Mouse (Mus musculus) erythroblast, embryonic 14.5 days (primary cell): ENCODE results near the gene Dcaf1. TPM values are rescaled to one million over a fixed set of nuclear protein-coding genes. Genes with fewer than 3 reads are reported as not detected.

ENCODE experiments used
- H3K27me3 ChIP-seq: 2 replicates; pipeline ENCODE4 v1.6.1; 2012; ENCODE audit warnings: inconsistent platforms; ENCODE audit not compliant: control insufficient read depth
- H3K36me3 ChIP-seq: 2 replicates; pipeline ENCODE4 v1.6.1; 2012; ENCODE audit warnings: mild to moderate bottlenecking, inconsistent platforms; ENCODE audit not compliant: control insufficient read depth
- H3K4me1 ChIP-seq: 2 replicates; pipeline ENCODE4 v1.6.1; 2012; ENCODE audit warnings: inconsistent platforms; ENCODE audit not compliant: control insufficient read depth
- H3K4me3 ChIP-seq: replicated peaks from 2 replicates; pipeline ENCODE3; 2012; ENCODE audit warnings: moderate library complexity, mild to moderate bottlenecking, inconsistent platforms
- H3K9me3 ChIP-seq: 2 replicates; pipeline ENCODE4 v1.6.1; 2012; ENCODE audit warnings: low read length, inconsistent platforms, mixed read lengths; ENCODE audit not compliant: control insufficient read depth
- GATA1 ChIP-seq: IDR thresholded peaks from 2 replicates; pipeline ENCODE4 v1.6.1; 2012; ENCODE audit warnings: low read length, inconsistent platforms, mixed read lengths
- TAL1 ChIP-seq: IDR thresholded peaks from 3 replicates; pipeline ENCODE4 v1.6.1; 2012; ENCODE audit warnings: low read length, inconsistent platforms, mixed read lengths
- polyA plus RNA-seq: library from polyadenylated mRNA; stranded (reverse); fragments of >175 nt; gene quantifications from 2 replicates; pipeline ENCODE4 v1.2.3, GENCODE M21; 2012

Gene Dcaf1
- polyA plus RNA-seq, 1 experiment, result 1.3 TPM

DNA sequence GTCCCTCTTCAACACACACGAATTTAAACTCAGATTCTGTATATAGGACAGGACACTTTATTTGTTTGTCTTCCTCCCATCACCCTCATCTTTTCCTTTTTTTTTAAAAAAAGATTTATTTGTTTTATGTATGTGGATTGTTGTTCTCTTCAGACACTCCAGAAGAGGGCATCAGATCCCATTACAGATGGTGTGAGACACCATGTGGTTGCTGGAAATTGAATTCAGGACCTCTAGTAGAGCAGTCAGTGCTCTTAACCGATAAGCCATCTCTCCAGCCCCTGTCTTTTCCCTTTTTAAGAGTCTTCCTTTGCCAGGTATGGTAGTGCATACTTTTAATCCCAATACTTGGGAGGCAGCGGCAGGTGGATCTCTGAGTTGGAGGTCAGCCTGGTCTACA lies 35.0 kb downstream of the Dcaf1 start:
- TF ChIP-seq GATA1 (no peak), TAL1 (no peak)
- Histone ChIP-seq H3K9me3 (no peaks in the 10 kb centered on the region), H3K36me3 (peaks cover 98% of the 10 kb centered on the region), H3K27me3 (no peaks in the 10 kb centered on the region), H3K4me1 (no peaks in the 10 kb centered on the region), H3K4me3 (no peak overlapping the region)

DNA sequence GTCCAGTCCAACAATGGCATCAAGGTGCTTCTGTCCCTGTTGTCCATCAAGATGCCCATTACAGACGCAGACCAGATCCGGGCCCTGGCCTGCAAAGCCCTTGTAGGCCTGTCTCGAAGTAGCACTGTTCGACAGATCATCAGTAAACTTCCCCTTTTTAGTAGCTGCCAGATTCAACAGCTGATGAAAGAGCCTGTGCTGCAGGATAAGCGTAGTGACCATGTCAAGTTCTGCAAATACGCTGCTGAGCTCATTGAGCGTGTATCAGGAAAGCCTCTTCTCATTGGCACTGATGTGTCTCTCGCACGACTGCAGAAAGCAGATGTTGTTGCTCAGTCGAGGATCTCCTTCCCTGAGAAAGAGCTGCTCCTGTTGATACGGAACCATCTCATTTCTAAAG lies 36.4 kb downstream of the Dcaf1 start:
- Histone ChIP-seq H3K9me3 (no peaks in the 10 kb centered on the region), H3K36me3 (peaks cover 96% of the 10 kb centered on the region), H3K4me3 (no peak overlapping the region), H3K27me3 (no peaks in the 10 kb centered on the region), H3K4me1 (no peaks in the 10 kb centered on the region)
- no peak for TF ChIP-seq GATA1
- no peak for TF ChIP-seq TAL1

- no peaks in the 10 kb centered on the region for H3K27me3 ChIP-seq
- no peaks in the 10 kb centered on the region for H3K9me3 ChIP-seq
- H3K4me3 ChIP-seq, result no peak overlapping the region
- TF ChIP-seq TAL1 (no peak), GATA1 (no peak)
- peaks cover 3% of the 10 kb centered on the region for H3K4me1 ChIP-seq
- peaks cover 83% of the 10 kb centered on the region for H3K36me3 ChIP-seq
Measured at GRCm38 (mm10) chr9:106874216-106874615, 52.5 kb downstream of the Dcaf1 start.

DNA sequence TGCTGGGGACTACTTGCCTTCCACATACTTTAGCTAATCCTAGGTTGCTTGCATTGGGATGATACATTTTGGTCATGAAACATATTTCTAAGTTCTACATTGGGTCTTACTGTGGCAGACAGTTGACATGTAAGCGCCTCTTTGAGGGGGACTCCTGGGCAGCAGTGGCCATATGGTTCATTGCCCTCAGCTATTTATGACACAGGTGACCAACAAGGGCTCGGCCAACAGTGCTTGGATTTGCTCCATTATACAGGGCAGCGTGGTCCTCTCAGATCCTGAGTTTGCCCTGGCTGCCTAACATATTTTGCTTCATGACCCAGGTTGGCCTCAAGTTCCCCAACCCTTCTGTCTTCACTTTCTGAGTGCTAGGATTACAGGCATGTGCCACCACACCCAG lies 55.0 kb downstream of the Dcaf1 start:
- H3K4me3 ChIP-seq, result no peak overlapping the region
- TF ChIP-seq GATA1 (no peak), TAL1 (no peak)
- peaks cover 95% of the 10 kb centered on the region for H3K36me3 ChIP-seq
- H3K27me3 ChIP-seq, result no peaks in the 10 kb centered on the region
- peaks cover 4% of the 10 kb centered on the region for H3K4me1 ChIP-seq
- H3K9me3 ChIP-seq, result no peaks in the 10 kb centered on the region

- Histone ChIP-seq H3K36me3 (peaks cover 99% of the 10 kb centered on the region), H3K27me3 (no peaks in the 10 kb centered on the region), H3K9me3 (no peaks in the 10 kb centered on the region), H3K4me1 (peaks cover 23% of the 10 kb centered on the region), H3K4me3 (no peak overlapping the region)
- TF ChIP-seq GATA1, result no peak
- no peak for TF ChIP-seq TAL1
Measured at GRCm38 (mm10) chr9:106879471-106879870, 57.8 kb downstream of the Dcaf1 start.

GRCm38 (mm10) chr9:106881071-106881755 lies 59.5 kb downstream of the Dcaf1 start:
- peaks cover 95% of the 10 kb centered on the region for H3K36me3 ChIP-seq
- TF ChIP-seq GATA1 (no peak), TAL1 (no peak)
- H3K4me3 ChIP-seq, result no peak overlapping the region
- H3K9me3 ChIP-seq, result 0 out of 2 replicates have a peak, but pooled peaks cover 2% of the 10 kb centered on the region
- H3K4me1 ChIP-seq, result peaks cover 39% of the 10 kb centered on the region
- H3K27me3 ChIP-seq, result no peaks in the 10 kb centered on the region

DNA sequence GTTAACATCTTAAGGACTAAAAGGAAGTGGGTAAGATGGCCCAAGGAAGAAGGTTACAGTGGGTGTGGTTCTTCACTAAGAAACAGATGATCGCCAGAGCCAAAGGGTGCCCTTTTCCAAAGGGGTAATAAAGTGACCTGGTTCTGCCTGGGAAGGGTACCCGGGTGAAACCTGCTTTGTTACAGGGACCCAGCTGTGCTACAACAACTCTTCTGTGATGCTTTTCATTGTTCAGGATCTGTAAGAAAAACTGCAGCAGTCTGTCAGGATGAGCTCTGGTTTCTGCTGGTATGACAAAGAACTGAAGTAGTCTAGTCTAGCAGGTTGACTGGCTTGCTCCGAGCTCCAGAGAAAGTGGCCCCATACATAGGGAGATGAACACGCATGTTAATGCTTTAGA lies 60.5 kb downstream of the Dcaf1 start:
- H3K4me1 ChIP-seq, result peaks cover 39% of the 10 kb centered on the region
- peaks cover 86% of the 10 kb centered on the region for H3K36me3 ChIP-seq
- no peaks in the 10 kb centered on the region for H3K27me3 ChIP-seq
- 0 out of 2 replicates have a peak, but pooled peaks cover 2% of the 10 kb centered on the region for H3K9me3 ChIP-seq
- TF ChIP-seq TAL1, result no peak
- no peak for TF ChIP-seq GATA1
- H3K4me3 ChIP-seq, result no peak overlapping the region

GRCm38 (mm10) chr9:106883085-106883484 lies 61.4 kb downstream of the Dcaf1 start:
- Histone ChIP-seq H3K9me3 (0 out of 2 replicates have a peak, but pooled peaks cover 2% of the 10 kb centered on the region), H3K4me3 (peak overlapping the region; percentile 41), H3K27me3 (no peaks in the 10 kb centered on the region), H3K4me1 (peaks cover 45% of the 10 kb centered on the region), H3K36me3 (peaks cover 85% of the 10 kb centered on the region)
- TF ChIP-seq GATA1 (no peak), TAL1 (no peak)

DNA sequence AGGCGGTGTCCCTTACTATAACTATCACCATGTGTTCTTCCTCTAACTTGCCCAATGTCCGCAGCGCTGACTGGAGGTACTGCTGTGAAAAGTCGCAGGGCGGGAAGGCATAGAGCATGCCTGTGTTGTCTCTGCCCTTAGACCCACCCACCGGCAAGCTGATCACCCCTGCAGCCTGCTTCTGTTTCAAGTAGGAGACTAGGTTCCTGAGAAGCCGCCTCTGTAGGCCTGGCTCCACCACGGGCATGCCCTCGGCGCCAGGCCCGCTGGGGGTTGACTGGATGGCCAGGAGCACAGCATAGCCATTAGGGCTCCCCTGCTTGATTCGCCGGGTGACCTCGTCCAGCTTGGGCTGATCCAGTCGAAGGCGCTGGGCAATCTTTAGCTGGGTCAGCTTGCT lies 62.6 kb downstream of the Dcaf1 start:
- H3K4me1 ChIP-seq, result peaks cover 57% of the 10 kb centered on the region
- H3K4me3 ChIP-seq, result peak overlapping the region; percentile 97
- 0 out of 2 replicates have a peak, but pooled peaks cover 2% of the 10 kb centered on the region for H3K9me3 ChIP-seq
- no peaks in the 10 kb centered on the region for H3K27me3 ChIP-seq
- no peak for TF ChIP-seq TAL1
- no peak for TF ChIP-seq GATA1
- H3K36me3 ChIP-seq, result peaks cover 85% of the 10 kb centered on the region
